Mouse (Mus musculus) MEL (cell line): ENCODE data around the gene Cyp2d11. TPM values are rescaled to one million over a fixed set of nuclear protein-coding genes. Genes with fewer than 3 reads are reported as not detected.
A peak's percentile ranks its signal among the peaks of the same experiment; 100 is the strongest.

Experiments
- DNase-seq: peaks from one replicate; pipeline ENCODE4 v3.0.0; 2011; ENCODE audit warnings: low read depth, low spot score
- H3K27ac ChIP-seq: 2 replicates; pipeline ENCODE4 v1.5.1; 2012; ENCODE audit warnings: low read depth, mild to moderate bottlenecking, control low read depth, low read length, moderate library complexity; ENCODE audit not compliant: control insufficient read depth
- H3K27me3 ChIP-seq, 2 experiments: fragments of 150-350 bp in 1 of 2; sonication (generic) in 1 of 2; 2 replicates each; pipeline ENCODE4 v1.6.1; 2012; ENCODE audit warnings: low read length in 2 of 2, mild to moderate bottlenecking in 2 of 2, improper control_type of control experiment in 1 of 2, moderate library complexity in 1 of 2; ENCODE audit not compliant: insufficient read depth in 2 of 2, control insufficient read depth in 1 of 2
- H3K36me3 ChIP-seq, 2 experiments: 2 replicates each; pipeline ENCODE4 v1.6.1; 2012 to 2014; ENCODE audit warnings: low read length in 2 of 2, improper control_type of control experiment in 1 of 2, inconsistent platforms in 1 of 2, mild to moderate bottlenecking in 1 of 2; ENCODE audit not compliant: insufficient read depth in 2 of 2, control insufficient read depth in 1 of 2
- H3K4me1 ChIP-seq, 2 experiments: fragments of 150-350 bp in 1 of 2; sonication (generic) in 1 of 2; 2 replicates each; pipeline ENCODE4 v1.6.1; 2012; ENCODE audit warnings: low read length in 2 of 2, improper control_type of control experiment in 1 of 2, mild to moderate bottlenecking in 1 of 2; ENCODE audit not compliant: insufficient read depth in 2 of 2, control insufficient read depth in 1 of 2
- H3K4me3 ChIP-seq, 2 experiments: fragments of 150-350 bp in 1 of 2; sonication (generic) in 1 of 2; 2 replicates each; pipeline ENCODE4 v1.5.1; 2012; ENCODE audit warnings: low read depth in 2 of 2, low read length in 2 of 2, mild to moderate bottlenecking in 2 of 2, moderate library complexity in 2 of 2, control low read depth in 1 of 2, improper control_type of control experiment in 1 of 2; ENCODE audit not compliant: control insufficient read depth in 1 of 2, insufficient read depth in 1 of 2
- H3K79me2 ChIP-seq: 2 replicates; pipeline ENCODE4 v1.6.1; 2012; ENCODE audit warnings: mild to moderate bottlenecking, low read length, moderate library complexity; ENCODE audit not compliant: control insufficient read depth, poor library complexity, insufficient read depth
- H3K9ac ChIP-seq: 2 replicates; pipeline ENCODE4 v1.6.1; 2012; ENCODE audit warnings: low read depth, mild to moderate bottlenecking, control low read depth, low read length, moderate library complexity; ENCODE audit not compliant: control insufficient read depth, poor library complexity, severe bottlenecking
- H3K9me3 ChIP-seq: fragments of 150-350 bp; sonication (generic); replicated peaks from 2 replicates; pipeline ENCODE4 v1.6.1; 2012; ENCODE audit warnings: mild to moderate bottlenecking, low read length, improper control_type of control experiment, moderate library complexity; ENCODE audit not compliant: insufficient read depth
- CHD1 ChIP-seq: IDR thresholded peaks from 2 replicates; pipeline ENCODE4 v1.6.1; 2012; ENCODE audit warnings: low read depth, mild to moderate bottlenecking, inconsistent platforms, low read length, improper control_type of control experiment
- CHD2 ChIP-seq: IDR thresholded peaks from 2 replicates; pipeline ENCODE4 v1.6.1; 2011; ENCODE audit warnings: low read length, improper control_type of control experiment
- ELF1 ChIP-seq: IDR thresholded peaks from 2 replicates; pipeline ENCODE4 v1.6.1; 2014; ENCODE audit warnings: low read depth, mild to moderate bottlenecking, inconsistent platforms, low read length, improper control_type of control experiment, moderate library complexity
- GABPA ChIP-seq: IDR thresholded peaks from 2 replicates; pipeline ENCODE4 v1.6.1; 2012; ENCODE audit warnings: low read depth, mild to moderate bottlenecking, inconsistent platforms, low read length, improper control_type of control experiment, moderate library complexity
- GATA1 ChIP-seq: IDR thresholded peaks from 2 replicates; pipeline ENCODE4 v1.6.1; 2011; ENCODE audit warnings: low read depth, low read length, improper control_type of control experiment
- HCFC1 ChIP-seq: IDR thresholded peaks from 2 replicates; pipeline ENCODE4 v1.6.1; 2012; ENCODE audit warnings: low read depth, mild to moderate bottlenecking, inconsistent platforms, low read length, improper control_type of control experiment, moderate library complexity
- MAZ ChIP-seq: IDR thresholded peaks from 2 replicates; pipeline ENCODE4 v1.6.1; 2012; ENCODE audit warnings: low read depth, mild to moderate bottlenecking, inconsistent platforms, low read length, improper control_type of control experiment
- MEF2A ChIP-seq: IDR thresholded peaks from 2 replicates; pipeline ENCODE4 v1.6.1; 2014; ENCODE audit warnings: low read depth, mild to moderate bottlenecking, inconsistent platforms, low read length, improper control_type of control experiment; ENCODE audit not compliant: poor library complexity, insufficient replicate concordance, severe bottlenecking; ENCODE audit errors: extremely low read depth
- MYC ChIP-seq: IDR thresholded peaks from 2 replicates; pipeline ENCODE4 v1.6.1; 2011; ENCODE audit warnings: low read depth, mild to moderate bottlenecking, low read length, improper control_type of control experiment, moderate library complexity
- NRF1 ChIP-seq: IDR thresholded peaks from 2 replicates; pipeline ENCODE4 v1.6.1; 2014; ENCODE audit warnings: low read depth, mild to moderate bottlenecking, inconsistent platforms, low read length, improper control_type of control experiment, moderate library complexity; ENCODE audit not compliant: poor library complexity, insufficient read depth, severe bottlenecking
- POLR2A ChIP-seq, 2 experiments: IDR thresholded peaks; 2 replicates each; pipeline ENCODE4 v1.6.1; 2011 to 2012; ENCODE audit warnings: low read length in 2 of 2, mild to moderate bottlenecking in 2 of 2, control low read depth in 1 of 2, improper control_type of control experiment in 1 of 2, low read depth in 1 of 2, moderate library complexity in 1 of 2; ENCODE audit not compliant: control insufficient read depth in 1 of 2, insufficient read depth in 1 of 2, poor library complexity in 1 of 2
- POLR2AphosphoS5 ChIP-seq: IDR thresholded peaks from 2 replicates; pipeline ENCODE4 v1.6.1; 2012; ENCODE audit warnings: low read depth, borderline replicate concordance, mild to moderate bottlenecking, inconsistent platforms, low read length, moderate library complexity, mixed read lengths
- RAD21 ChIP-seq: IDR thresholded peaks from 2 replicates; pipeline ENCODE4 v1.6.1; 2011; ENCODE audit warnings: mild to moderate bottlenecking, low read depth, low read length, improper control_type of control experiment
- RCOR1 ChIP-seq: IDR thresholded peaks from 2 replicates; pipeline ENCODE4 v1.6.1; 2012; ENCODE audit warnings: low read depth, mild to moderate bottlenecking, inconsistent platforms, low read length, improper control_type of control experiment
- TBP ChIP-seq: IDR thresholded peaks from 2 replicates; pipeline ENCODE4 v1.8.0; 2011; ENCODE audit warnings: low read depth, low read length, improper control_type of control experiment
- UBTF ChIP-seq: IDR thresholded peaks from 2 replicates; pipeline ENCODE4 v1.6.1; 2012; ENCODE audit warnings: low read depth, mild to moderate bottlenecking, inconsistent platforms, low read length, improper control_type of control experiment, moderate library complexity, borderline replicate concordance; ENCODE audit not compliant: insufficient read depth
- USF1 ChIP-seq: IDR thresholded peaks from 2 replicates; pipeline ENCODE4 v1.6.1; 2014; ENCODE audit warnings: low read depth, mild to moderate bottlenecking, inconsistent platforms, low read length, improper control_type of control experiment, moderate library complexity
- USF2 ChIP-seq, 2 experiments: IDR thresholded peaks; 2 replicates each; pipeline ENCODE4 v1.6.1; 2011 to 2012; ENCODE audit warnings: improper control_type of control experiment in 2 of 2, low read length in 2 of 2, borderline replicate concordance in 1 of 2, inconsistent platforms in 1 of 2, low read depth in 1 of 2, mild to moderate bottlenecking in 1 of 2; ENCODE audit not compliant: insufficient read depth in 1 of 2
- ZKSCAN1 ChIP-seq: IDR thresholded peaks from 2 replicates; pipeline ENCODE4 v1.6.1; 2012; ENCODE audit warnings: low read depth, mild to moderate bottlenecking, inconsistent platforms, low read length, improper control_type of control experiment, moderate library complexity
- ZMIZ1 ChIP-seq: IDR thresholded peaks from 2 replicates; pipeline ENCODE4 v1.6.1; 2012; ENCODE audit warnings: low read depth, mild to moderate bottlenecking, inconsistent platforms, low read length, improper control_type of control experiment, moderate library complexity
- polyA plus RNA-seq, 2 experiments: library from polyadenylated mRNA; stranded (reverse) in 1 of 2; unstranded in 1 of 2; fragments of >175 nt in 1 of 2; fragments of >200 nt in 1 of 2; gene quantifications; 2 replicates each; pipeline versions ENCODE4 v1.2.1 to v1.2.4; 2012; ENCODE audit warnings: low replicate concordance in 2 of 2, low read depth in 1 of 2; ENCODE audit not compliant: insufficient read length in 2 of 2, insufficient read depth in 1 of 2, missing spikeins in 1 of 2
- total RNA-seq: library from RNA; depleted of rRNA; stranded (reverse); fragments of 300-350 nt; gene quantifications from 2 replicates; pipeline ENCODE4 v1.2.3, GENCODE M21; 2012

Gene Cyp2d11
- total and polyA plus RNA-seq, 3 experiments: not detected

GRCm38 (mm10) chr15:82350349-82350748, 43.5 kb downstream of the Cyp2d11 start:
- Histone ChIP-seq H3K4me1 (peaks cover 12 to 44% of the 10 kb centered on the region in 2 experiments), H3K4me3 (no peak overlapping the region), H3K27me3 (no peaks in the 10 kb centered on the region), H3K9me3 (no peaks in the 10 kb centered on the region), H3K36me3 (peaks cover 0 to 39% of the 10 kb centered on the region in 2 experiments; a peak in 2 of 4 replicates), H3K27ac (no peak overlapping the region), H3K9ac (no peak overlapping the region), H3K79me2 (peaks cover 39% of the 10 kb centered on the region)
- no peak for TF ChIP-seq CHD1
- no peak for TF ChIP-seq ZMIZ1
- no peak for TF ChIP-seq NRF1
- TF ChIP-seq POLR2AphosphoS5: peak; percentile 46; the same call in 1 of the 2 replicates
- no peak for TF ChIP-seq HCFC1
- TF ChIP-seq ELF1: no peak
- TF ChIP-seq RCOR1: no peak
- DNase-seq: peak; percentile 13

DNA sequence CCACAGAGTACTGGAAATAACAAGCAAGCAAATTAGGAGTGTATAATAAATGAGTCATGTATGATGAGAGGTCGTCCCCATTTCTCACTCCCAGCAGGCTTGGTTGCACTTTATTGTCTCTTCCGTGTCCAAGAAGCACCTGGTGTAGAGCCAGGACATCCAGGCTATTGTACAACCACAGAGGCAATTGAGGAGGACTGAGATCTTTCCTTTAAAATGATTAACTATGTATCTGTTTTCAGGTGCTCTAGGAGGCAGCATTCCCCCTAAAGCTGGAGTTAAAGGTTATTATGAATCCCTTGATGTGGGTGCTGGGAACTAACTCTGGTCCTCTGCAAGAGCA, 44.9 kb downstream of the Cyp2d11 start:
- Histone ChIP-seq H3K4me3 (no peak overlapping the region), H3K27ac (no peak overlapping the region), H3K27me3 (no peaks in the 10 kb centered on the region), H3K4me1 (peaks cover 12 to 58% of the 10 kb centered on the region in 2 experiments), H3K79me2 (peaks cover 42% of the 10 kb centered on the region), H3K9me3 (no peaks in the 10 kb centered on the region), H3K36me3 (peaks cover 0 to 48% of the 10 kb centered on the region in 2 experiments; a peak in 2 of 4 replicates), H3K9ac (no peak overlapping the region)
- DNase-seq: no peak
- no peak for TF ChIP-seq CHD2
- no peak for TF ChIP-seq USF2 (IDR thresholded peaks at IDR 0.05; ENCODE audit: borderline replicate concordance in 1 of 2, insufficient read depth in 1 of 2, low read depth in 1 of 2, low read length in 2 of 2)
- TF ChIP-seq MEF2A: no peak
- TF ChIP-seq MAZ: no peak
- TF ChIP-seq MYC: no peak
- no peak for TF ChIP-seq GATA1
- no peak for TF ChIP-seq UBTF
- TF ChIP-seq POLR2A (IDR thresholded peaks at IDR 0.05; ENCODE audit: control insufficient read depth in 1 of 2, insufficient read depth in 1 of 2, low read depth in 1 of 2, low read length in 2 of 2, poor library complexity in 1 of 2): no peak; a peak in 1 of 4 replicates
- TF ChIP-seq RAD21: no peak
- no peak for TF ChIP-seq GABPA
- no peak for TF ChIP-seq TBP
- no peak for TF ChIP-seq USF1
- TF ChIP-seq ZKSCAN1: no peak
